ENCODE assay signal across 15 mouse cellular contexts in the genomic region with DNA sequence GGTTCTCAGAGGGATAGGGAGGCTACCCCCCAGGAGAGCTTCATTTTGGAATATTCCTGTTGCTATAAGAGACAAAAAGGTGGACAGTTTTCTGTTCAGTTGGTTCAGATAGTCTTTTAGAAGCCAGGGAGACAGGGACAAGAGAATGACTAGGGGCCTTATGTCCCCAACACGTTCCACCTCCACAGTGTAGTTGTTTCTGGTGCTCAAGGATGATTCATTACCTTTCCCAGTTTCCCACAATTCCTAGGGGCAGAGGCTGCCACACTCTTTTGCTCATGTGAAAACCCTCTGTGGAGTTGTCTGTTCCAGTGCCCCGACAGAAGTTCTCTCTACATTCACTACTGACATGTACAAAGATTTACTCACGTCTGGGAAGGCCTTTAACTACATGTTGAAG.
"Had no signal": no experiment of that assay in that cellular context is flagged by ENCODE, and none has a peak within 500 bp of the region (broad histone marks: within the 10 kb centered on the region; RNA-seq: fewer than 3 reads in every experiment).

No protein-coding gene starts in this region.

- H3K4me2 ChIP-seq: neural tube, embryonic 12.5 days; neural tube, embryonic 13.5 days; neural tube, embryonic 15.5 days; stomach, embryonic 15.5 days had no signal

- H3K4me3 ChIP-seq: neural tube, embryonic 12.5 days; neural tube, embryonic 13.5 days; neural tube, embryonic 15.5 days; stomach, embryonic 15.5 days had no signal

- H3K9me3 ChIP-seq: neural tube, embryonic 12.5 days; neural tube, embryonic 13.5 days; neural tube, embryonic 15.5 days; stomach, embryonic 15.5 days had no signal

- H3K27ac ChIP-seq: neural tube, embryonic 12.5 days; neural tube, embryonic 13.5 days; neural tube, embryonic 15.5 days; stomach, embryonic 15.5 days; stomach, postnatal 0 days had no signal

- H3K27me3 ChIP-seq: neural tube, embryonic 12.5 days; neural tube, embryonic 13.5 days; neural tube, embryonic 15.5 days; stomach, embryonic 15.5 days had no signal

- H3K9ac ChIP-seq: neural tube, embryonic 12.5 days; neural tube, embryonic 13.5 days; neural tube, embryonic 15.5 days; stomach, embryonic 15.5 days had no signal

- DNase-seq: retina, postnatal 1 day; right cerebral cortex, postnatal 14 days; right cerebral cortex, postnatal 25 days; spleen, adult 18-20 months; thymus, adult 18-20 months; thymus, adult 2 months; thymus, postnatal 14 days; thymus, postnatal 25 days; thymus, postnatal 36 days; thymus, postnatal 4 days had no signal

- H3K36me3 ChIP-seq: neural tube, embryonic 12.5 days; neural tube, embryonic 13.5 days; neural tube, embryonic 15.5 days; stomach, embryonic 15.5 days had no signal

- H3K4me1 ChIP-seq: stomach, embryonic 15.5 days had no signal
